10 mouse cellular contexts compared by ENCODE assay signal in genomic region chr9:66127884-66128283, GRCm38 (mm10). TPM values are rescaled to one million over a fixed set of nuclear protein-coding genes. Genes with fewer than 3 reads are reported as not detected.
DNase-seq lines count a peak whose midpoint lies in the region; ATAC-seq and TF ChIP-seq lines count a peak whose summit lies in the region.
"Had no signal": no experiment of that assay in that cellular context is flagged by ENCODE, and none has a peak within 500 bp of the region (broad histone marks: within the 10 kb centered on the region; RNA-seq: fewer than 3 reads in every experiment).

No protein-coding gene starts in this region.

- no peak for DNase-seq in kidney, postnatal 0 days (ENCODE audit: low spot score)
- DNase-seq in kidney, postnatal 25 days: no peak
- no peak for DNase-seq in urinary bladder, postnatal 25 days (ENCODE audit: low spot score)
- DNase-seq in urinary bladder, postnatal 4 days (ENCODE audit: low spot score in 2 of 2): no peak
- DNase-seq: cerebellum, adult 11 months; thymus, postnatal 25 days had no signal

- peaks cover 4% of the 10 kb centered on the region; the same call in 1 of the 2 replicates for H3K36me3 ChIP-seq in kidney, postnatal 0 days (ENCODE audit: insufficient read depth, low read length)
- peaks cover 9% of the 10 kb centered on the region for H3K36me3 ChIP-seq in forebrain, embryonic 13.5 days (ENCODE audit: poor library complexity, severe bottlenecking)
- H3K36me3 ChIP-seq in limb, embryonic 12.5 days: peaks cover 16% of the 10 kb centered on the region
- H3K36me3 ChIP-seq in myocyte (ENCODE audit: control insufficient read depth, insufficient read depth): no peaks in the 10 kb centered on the region

- 90% methylated on average over 4 of the region's 4 CpGs for WGBS in kidney, postnatal 0 days
- 95% methylated on average over 4 of the region's 4 CpGs for WGBS in forebrain, embryonic 13.5 days
- WGBS in limb, embryonic 12.5 days: 96% methylated on average over 4 of the region's 4 CpGs

- H3K9me3 ChIP-seq in kidney, postnatal 0 days (replicated peaks; ENCODE audit: low read length): no peaks in the 10 kb centered on the region
- no peaks in the 10 kb centered on the region for H3K9me3 ChIP-seq in forebrain, embryonic 13.5 days (replicated peaks)
- H3K9me3 ChIP-seq in limb, embryonic 12.5 days: no peaks in the 10 kb centered on the region

- ATAC-seq in kidney, postnatal 0 days (replicated peaks; ENCODE audit: low FRiP score, low read depth): no peak
- ATAC-seq in forebrain, embryonic 13.5 days: no peak
- no peak for ATAC-seq in limb, embryonic 12.5 days (ENCODE audit: insufficient number of reproducible peaks, insufficient read depth, low FRiP score, low TSS enrichment, low read depth)
- ATAC-seq: Patski had no signal

- H3ac ChIP-seq in myocyte (ENCODE audit: control insufficient read depth, insufficient read length): no peak overlapping the region

- no peak for TF ChIP-seq CTCF in kidney, postnatal 0 days (IDR thresholded peaks at IDR 0.05; ENCODE audit: low read depth)

- peaks cover 31% of the 10 kb centered on the region for H3K79me2 ChIP-seq in myocyte (ENCODE audit: control insufficient read depth, insufficient read depth)

- peaks cover 17% of the 10 kb centered on the region for H3K4me1 ChIP-seq in kidney, postnatal 0 days (replicated peaks; ENCODE audit: insufficient read depth, low read length)
- peaks cover 35% of the 10 kb centered on the region for H3K4me1 ChIP-seq in forebrain, embryonic 13.5 days
- peaks cover 36% of the 10 kb centered on the region for H3K4me1 ChIP-seq in limb, embryonic 12.5 days (replicated peaks)

- no peaks in the 10 kb centered on the region for H3K27me3 ChIP-seq in kidney, postnatal 0 days (ENCODE audit: insufficient read depth, low read length)
- no peaks in the 10 kb centered on the region for H3K27me3 ChIP-seq in forebrain, embryonic 13.5 days
- no peaks in the 10 kb centered on the region for H3K27me3 ChIP-seq in limb, embryonic 12.5 days
- no peaks in the 10 kb centered on the region for H3K27me3 ChIP-seq in myocyte (ENCODE audit: control insufficient read depth, insufficient read depth, insufficient read length)
- H3K27me3 ChIP-seq: Patski had no signal

- H3K4me3 ChIP-seq in kidney, postnatal 0 days (replicated peaks; ENCODE audit: low read depth, low read length): no peak overlapping the region
- no peak overlapping the region for H3K4me3 ChIP-seq in forebrain, embryonic 13.5 days
- peak overlapping the region; percentile 57; the same call in 1 of the 2 replicates for H3K4me3 ChIP-seq in limb, embryonic 12.5 days (replicated peaks)
- H3K4me3 ChIP-seq in myocyte: peak overlapping the region; percentile 97

- H3K27ac ChIP-seq in kidney, postnatal 0 days: no peak overlapping the region
- no peak overlapping the region for H3K27ac ChIP-seq in forebrain, embryonic 13.5 days
- H3K27ac ChIP-seq in limb, embryonic 12.5 days: no peak overlapping the region

- H3K9ac ChIP-seq in kidney, postnatal 0 days (ENCODE audit: low read depth, low read length): no peak overlapping the region
- H3K9ac ChIP-seq in forebrain, embryonic 13.5 days: no peak overlapping the region
- H3K9ac ChIP-seq in limb, embryonic 12.5 days (replicated peaks): no peak overlapping the region

- H3K4me2 ChIP-seq in kidney, postnatal 0 days (ENCODE audit: low read length): peak overlapping the region; percentile 82
- H3K4me2 ChIP-seq in forebrain, embryonic 13.5 days: peak overlapping the region; percentile 72
- peak overlapping the region; percentile 60 for H3K4me2 ChIP-seq in limb, embryonic 12.5 days
- peak overlapping the region; percentile 86 for H3K4me2 ChIP-seq in myocyte (ENCODE audit: low read depth)

- TF ChIP-seq POLR2A in myocyte (IDR thresholded peaks at IDR 0.05; ENCODE audit: insufficient read length, low read depth): no peak

TF ChIP-seq in myocyte, 11 proteins besides CTCF, POLR2A, EP300 and RAD21:
- TF ChIP-seq E2F4 (IDR thresholded peaks at IDR 0.05; ENCODE audit: insufficient read depth) (no peak), TCF3 (IDR thresholded peaks at IDR 0.05; ENCODE audit: insufficient read length, low read depth) (no peak), CEBPB (IDR thresholded peaks at IDR 0.05; ENCODE audit: insufficient read depth, poor library complexity, severe bottlenecking) (no peak), USF1 (IDR thresholded peaks at IDR 0.05; ENCODE audit: low read depth) (no peak), TCF12 (IDR thresholded peaks at IDR 0.05; ENCODE audit: insufficient read depth, poor library complexity, severe bottlenecking) (no peak), MYOD1 (IDR thresholded peaks at IDR 0.05; ENCODE audit: control insufficient read depth in 1 of 3, insufficient read length in 2 of 3, low read depth in 2 of 3) (no peak), SRF (IDR thresholded peaks at IDR 0.05; ENCODE audit: control insufficient read depth, insufficient read length, low read depth) (no peak), POLR2AphosphoS2 (IDR thresholded peaks at IDR 0.05; ENCODE audit: insufficient read length, low read depth) (no peak), MYOG (IDR thresholded peaks at IDR 0.05; ENCODE audit: control insufficient read depth in 1 of 3, insufficient read depth in 1 of 3, insufficient read length in 2 of 3, low read depth in 2 of 3) (no peak), REST (IDR thresholded peaks at IDR 0.05; ENCODE audit: insufficient read depth, insufficient read length) (no peak), MAX (IDR thresholded peaks at IDR 0.05; ENCODE audit: low read depth) (no peak)
TF ChIP-seq in myocyte: peak in this region for 0.

RNA-seq across cellular contexts. Expression of gene Ciao2a, which starts 1.5 kb away (rescaled TPM):
- 173 and 186 TPM in 2 replicates for polyA plus RNA-seq in kidney, postnatal 0 days (2015; fragmentation: Nextera tagmentation; extraction: Ambion mirVana)
- polyA plus RNA-seq in forebrain, embryonic 13.5 days (2015; fragmentation: Nextera tagmentation; extraction: Ambion mirVana): 126 and 139 TPM in 2 replicates
- polyA plus RNA-seq in limb, embryonic 12.5 days (2016; fragmentation: Nextera tagmentation; extraction: Ambion mirVana): 172 and 176 TPM in 2 replicates
- polyA plus RNA-seq in myocyte (2012; fragmentation: generic; extraction: Trizol): 42.4 TPM

RNA-seq across cellular contexts. Expression of gene Snx1, which starts 1.5 kb away (rescaled TPM):
- polyA plus RNA-seq in kidney, postnatal 0 days (2015; fragmentation: Nextera tagmentation; extraction: Ambion mirVana): 131 and 141 TPM in 2 replicates
- 120 and 124 TPM in 2 replicates for polyA plus RNA-seq in forebrain, embryonic 13.5 days (2015; fragmentation: Nextera tagmentation; extraction: Ambion mirVana)
- polyA plus RNA-seq in limb, embryonic 12.5 days (2016; fragmentation: Nextera tagmentation; extraction: Ambion mirVana): 126 and 128 TPM in 2 replicates
- polyA plus RNA-seq in myocyte (2012; fragmentation: generic; extraction: Trizol): 82.9 TPM

RNA-seq across cellular contexts. Expression of gene Dapk2, which starts 30.1 kb away (rescaled TPM):
- polyA plus RNA-seq in kidney, postnatal 0 days (2015; fragmentation: Nextera tagmentation; extraction: Ambion mirVana): 8.4 and 8.6 TPM in 2 replicates
- 2.4 and 4.1 TPM in 2 replicates for polyA plus RNA-seq in forebrain, embryonic 13.5 days (2015; fragmentation: Nextera tagmentation; extraction: Ambion mirVana)
- 5.2 and 5.7 TPM in 2 replicates for polyA plus RNA-seq in limb, embryonic 12.5 days (2016; fragmentation: Nextera tagmentation; extraction: Ambion mirVana)
- polyA plus RNA-seq in myocyte (2012; fragmentation: generic; extraction: Trizol): 51.3 TPM

RNA-seq across cellular contexts. Expression of gene Snx22, which starts 58.4 kb away (rescaled TPM):
- 1.1 and 1.4 TPM in 2 replicates for polyA plus RNA-seq in kidney, postnatal 0 days (2015; fragmentation: Nextera tagmentation; extraction: Ambion mirVana)
- 2.7 and 3.1 TPM in 2 replicates for polyA plus RNA-seq in forebrain, embryonic 13.5 days (2015; fragmentation: Nextera tagmentation; extraction: Ambion mirVana)
- polyA plus RNA-seq in limb, embryonic 12.5 days (2016; fragmentation: Nextera tagmentation; extraction: Ambion mirVana): 4.6 and 4.9 TPM in 2 replicates
- polyA plus RNA-seq in myocyte (2012; fragmentation: generic; extraction: Trizol): 1.8 TPM

Comparison
In these comparisons a context has a peak if more than half of its experiments do, and no peak if none do; other contexts are left out.
1. H3K4me3 ChIP-seq: peak in limb, embryonic 12.5 days (single experiment) and myocyte (single experiment); none in kidney, postnatal 0 days (single experiment) and forebrain, embryonic 13.5 days (single experiment).
2. Peak in every context shown above with its lines, with median percentiles within 50 percentile points of each other: H3K4me2 ChIP-seq.